Mouse (Mus musculus) CH12.LX (cell line): ENCODE results near the gene Cyp2c23.

ENCODE experiments used
- CTCF ChIP-seq, 2 experiments: IDR thresholded peaks in 1 of 2; conservative IDR thresholded peaks in 1 of 2; 2 replicates each; pipeline ENCODE4 v1.5.1; 2011 to 2012; ENCODE audit warnings: low read depth in 2 of 2, low read length in 2 of 2, improper control_type of control experiment in 1 of 2, inconsistent platforms in 1 of 2, mild to moderate bottlenecking in 1 of 2, moderate library complexity in 1 of 2
- EP300 ChIP-seq: IDR thresholded peaks from 2 replicates; pipeline ENCODE4 v1.6.1; 2011; ENCODE audit warnings: low read length, improper control_type of control experiment
- ETS1 ChIP-seq: conservative IDR thresholded peaks from 2 replicates; pipeline ENCODE4 v1.6.1; 2012; ENCODE audit warnings: low read depth, mild to moderate bottlenecking, inconsistent platforms, low read length, improper control_type of control experiment, moderate library complexity
- JUN ChIP-seq: IDR thresholded peaks from 2 replicates; pipeline ENCODE4 v1.6.1; 2011; ENCODE audit warnings: low read depth, mild to moderate bottlenecking, low read length, improper control_type of control experiment, moderate library complexity; ENCODE audit not compliant: insufficient read depth
- MAX ChIP-seq: IDR thresholded peaks from 2 replicates; pipeline ENCODE4 v1.6.1; 2011; ENCODE audit warnings: low read length, improper control_type of control experiment
- MAZ ChIP-seq: IDR thresholded peaks from 2 replicates; pipeline ENCODE4 v1.6.1; 2012; ENCODE audit warnings: low read depth, mild to moderate bottlenecking, inconsistent platforms, low read length, improper control_type of control experiment, moderate library complexity
- MYC ChIP-seq: IDR thresholded peaks from 2 replicates; pipeline ENCODE4 v1.6.1; 2011; ENCODE audit warnings: low read depth, mild to moderate bottlenecking, improper control_type of control experiment, low read length
- PAX5 ChIP-seq: IDR thresholded peaks from 2 replicates; pipeline ENCODE4 v1.6.1; 2012; ENCODE audit warnings: low read length, inconsistent platforms, mixed read lengths
- POLR2A ChIP-seq: IDR thresholded peaks from 2 replicates; pipeline ENCODE4 v1.6.1; 2011; ENCODE audit warnings: low read depth, mild to moderate bottlenecking, improper control_type of control experiment, low read length
- SMC3 ChIP-seq: IDR thresholded peaks from 2 replicates; pipeline ENCODE4 v1.6.1; 2011; ENCODE audit warnings: low read depth, low read length, improper control_type of control experiment
- USF1 ChIP-seq: IDR thresholded peaks from 2 replicates; pipeline ENCODE4 v1.6.1; 2014; ENCODE audit warnings: low read depth, mild to moderate bottlenecking, inconsistent platforms, low read length, improper control_type of control experiment
- ZC3H11A ChIP-seq: IDR thresholded peaks from 2 replicates; pipeline ENCODE4 v1.6.1; 2012; ENCODE audit warnings: low read depth, mild to moderate bottlenecking, inconsistent platforms, low read length, improper control_type of control experiment
- ZKSCAN1 ChIP-seq: IDR thresholded peaks from 2 replicates; pipeline ENCODE4 v1.6.1; 2012; ENCODE audit warnings: low read depth, inconsistent platforms, low read length, improper control_type of control experiment, borderline replicate concordance

- no peak for TF ChIP-seq ZKSCAN1
- no peak for TF ChIP-seq USF1
- no peak for TF ChIP-seq MAZ
- TF ChIP-seq MAX, result no peak
- no peak for TF ChIP-seq CTCF (conservative IDR thresholded peaks at IDR 0.05 in 1 of 2, IDR thresholded peaks at IDR 0.05 in 1 of 2; ENCODE audit: low read depth in 2 of 2, low read length in 2 of 2)
- TF ChIP-seq JUN, result no peak
- TF ChIP-seq ZC3H11A, result no peak
- TF ChIP-seq MYC, result no peak
- no peak for TF ChIP-seq PAX5
- no peak for TF ChIP-seq SMC3
- no peak for TF ChIP-seq POLR2A
- TF ChIP-seq ETS1, result no peak
- no peak for TF ChIP-seq EP300
Measured at GRCm38 (mm10) chr19:44077024-44077423, 48.0 kb upstream of the Cyp2c23 start.
